Mouse (Mus musculus) thymus, adult 18-20 months (tissue): Measurements from ENCODE around the gene Csad.
"Not testable (repeated sequence)": the region's sequence is repeated elsewhere in the genome, so short reads cannot be mapped to it uniquely, and the experiment has no call there.

ENCODE experiments used
- DNase-seq, 2 experiments: peaks; one replicate each; pipeline ENCODE4 v3.0.0; 2022; ENCODE audit warnings: mixed read lengths in 2 of 2

Csad gene

DNA sequence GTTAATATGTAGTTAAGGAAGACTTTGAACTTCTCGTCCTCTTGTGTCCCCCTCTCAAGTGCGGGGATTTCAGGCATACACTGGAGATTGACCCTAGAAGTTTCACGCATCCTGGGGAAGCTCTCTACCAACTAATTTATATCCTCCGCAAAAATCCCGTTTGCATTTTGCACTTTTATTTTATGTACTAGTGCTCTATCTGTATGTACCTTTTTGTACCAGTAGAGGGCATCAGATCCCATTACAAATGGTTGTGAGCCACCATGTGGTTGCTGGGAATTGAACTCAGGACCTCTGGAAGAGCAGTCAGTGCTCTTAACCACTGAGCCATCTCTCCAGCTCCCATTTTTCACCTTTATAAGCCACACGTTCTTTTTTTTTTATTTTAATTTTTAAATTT is 49.5 kb downstream of the Csad start:
- DNase-seq = not testable (repeated sequence)

DNA sequence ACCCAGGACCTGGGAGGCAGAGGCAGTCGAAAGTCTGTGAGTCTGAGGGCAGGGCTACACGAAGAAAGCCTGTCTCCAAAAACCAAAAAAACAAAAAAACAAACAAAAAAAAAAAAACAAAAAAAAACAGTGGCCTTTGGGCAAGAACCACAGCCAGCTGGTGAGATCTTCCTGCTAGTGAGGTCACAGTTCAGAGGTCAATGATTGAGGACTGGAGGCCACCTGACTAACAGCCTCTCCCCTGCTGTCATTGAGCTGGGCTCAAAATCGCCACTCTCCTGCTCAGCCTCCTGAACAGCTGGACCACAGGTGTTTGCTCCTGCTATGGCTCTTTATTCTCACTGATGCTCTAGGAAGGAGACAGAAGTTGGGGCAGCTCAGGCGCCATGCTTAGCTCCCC is 51.9 kb downstream of the Csad start:
- DNase-seq = no peak

DNA sequence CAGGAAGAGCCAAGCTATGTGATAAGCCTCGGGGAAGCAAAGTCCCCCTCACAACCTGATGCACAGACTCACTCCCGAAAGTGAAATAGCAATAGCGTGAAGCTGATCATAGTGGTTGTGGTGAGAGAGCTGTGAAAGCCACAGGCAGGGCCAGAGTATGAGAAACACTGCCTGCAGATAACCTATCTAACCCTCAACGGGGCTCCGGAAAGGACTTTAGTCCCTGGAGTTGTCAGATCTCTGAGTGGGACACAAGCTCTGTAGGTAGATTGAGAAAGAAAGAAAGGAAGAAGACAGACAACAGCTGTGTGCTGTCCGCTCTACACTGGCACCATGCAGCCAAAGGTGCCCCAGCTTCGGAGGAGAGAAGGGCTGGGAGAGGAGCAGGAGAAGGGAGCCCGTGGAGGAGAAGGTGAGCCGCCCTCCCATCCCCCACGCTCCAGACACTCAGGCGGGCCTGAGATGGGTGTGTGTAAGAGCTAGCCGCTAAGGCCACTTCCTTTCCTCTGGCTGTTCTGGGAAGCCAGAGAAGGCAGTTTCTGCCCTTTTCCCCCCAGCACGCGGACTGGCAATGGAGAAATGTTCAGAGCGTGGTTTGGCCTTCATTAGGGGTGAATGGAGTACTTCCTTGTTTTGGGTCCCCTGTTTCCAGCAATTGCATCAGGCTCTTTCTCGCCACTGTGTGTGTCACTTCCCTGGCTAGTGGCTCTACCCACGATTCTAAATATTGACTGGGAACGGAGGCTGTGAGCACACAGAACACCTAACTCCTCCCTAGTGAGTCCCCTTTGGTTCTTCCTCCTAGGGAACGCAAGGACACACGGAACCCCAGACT is 54.0 kb downstream of the Csad start, which contains the start of gene Soat2:
Gene Soat2 (plus strand): TSS at position 226 of the 835 bp plus-strand sequence.
- no peak for DNase-seq

DNA sequence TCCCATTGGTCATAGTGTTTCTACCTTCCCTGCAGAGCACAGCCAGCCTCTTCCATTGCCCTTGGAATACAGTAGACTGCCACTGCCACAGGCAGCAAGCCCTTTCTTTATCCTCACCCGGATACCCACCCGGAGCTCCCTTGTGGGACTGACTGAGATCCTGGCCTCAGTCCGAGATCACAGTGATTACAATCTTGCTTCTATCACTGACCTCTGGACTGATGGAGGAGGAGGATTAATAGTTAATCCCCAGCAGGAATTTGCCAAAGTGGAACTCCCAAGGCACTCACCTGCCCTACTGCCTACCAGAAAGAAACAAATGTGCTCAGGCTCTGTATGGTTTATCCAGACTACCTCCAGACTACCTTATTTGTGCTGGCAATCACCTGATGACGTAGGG is 55.0 kb downstream of the Csad start:
- DNase-seq = no peak

GRCm38 (mm10) chr15:102147674-102148402 is 56.7 kb downstream of the Csad start:
- no peak for DNase-seq

DNA sequence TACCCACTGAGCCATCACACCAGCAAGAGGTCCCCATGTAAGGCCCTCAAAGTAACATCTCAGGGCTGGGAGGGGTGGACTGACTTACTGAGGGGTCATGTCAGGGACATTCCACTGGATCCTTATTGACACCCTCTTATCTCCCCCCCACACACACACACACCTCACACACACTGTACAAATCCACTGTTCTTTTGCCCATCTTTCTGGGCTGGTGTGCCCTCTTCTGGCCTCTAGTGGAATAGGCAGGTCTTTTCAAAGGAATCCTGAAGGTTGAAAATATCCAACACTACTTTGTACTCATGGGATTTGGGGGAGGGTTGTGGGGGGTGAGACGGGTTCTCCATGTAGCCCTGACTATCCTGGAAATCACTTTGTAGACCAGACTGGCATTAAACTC is 57.6 kb downstream of the Csad start:
- no peak for DNase-seq

- no peak for DNase-seq
Measured at GRCm38 (mm10) chr15:102146089-102146488, 58.4 kb downstream of the Csad start.

DNA sequence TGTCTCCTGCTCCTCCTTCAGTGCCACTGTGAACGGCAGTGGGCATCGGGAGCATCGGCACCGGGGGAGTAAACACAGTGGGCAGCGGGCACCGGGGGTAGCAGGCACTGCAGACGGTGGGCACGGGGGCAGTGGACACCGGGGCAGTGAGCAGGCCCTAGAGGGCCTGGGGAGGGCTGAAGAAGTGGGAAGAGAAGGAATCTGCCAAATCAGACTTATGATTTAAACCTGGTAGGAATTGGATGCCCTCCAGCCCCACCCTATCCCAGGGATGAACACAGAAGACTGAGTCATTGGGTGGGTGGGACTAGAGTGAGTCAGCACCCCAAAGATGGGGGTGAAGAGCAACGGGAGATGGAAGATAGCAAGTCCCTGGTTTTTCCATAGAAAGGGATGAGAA is 59.2 kb downstream of the Csad start:
- DNase-seq = no peak

GRCm38 (mm10) chr15:102144726-102145125 is 59.8 kb downstream of the Csad start:
- no peak for DNase-seq

- DNase-seq = no peak
Measured at GRCm38 (mm10) chr15:102144274-102144711, 60.2 kb downstream of the Csad start, which contains the start of gene Igfbp6. Gene Igfbp6, plus strand, starts transcription at chr15:102144362.

DNA sequence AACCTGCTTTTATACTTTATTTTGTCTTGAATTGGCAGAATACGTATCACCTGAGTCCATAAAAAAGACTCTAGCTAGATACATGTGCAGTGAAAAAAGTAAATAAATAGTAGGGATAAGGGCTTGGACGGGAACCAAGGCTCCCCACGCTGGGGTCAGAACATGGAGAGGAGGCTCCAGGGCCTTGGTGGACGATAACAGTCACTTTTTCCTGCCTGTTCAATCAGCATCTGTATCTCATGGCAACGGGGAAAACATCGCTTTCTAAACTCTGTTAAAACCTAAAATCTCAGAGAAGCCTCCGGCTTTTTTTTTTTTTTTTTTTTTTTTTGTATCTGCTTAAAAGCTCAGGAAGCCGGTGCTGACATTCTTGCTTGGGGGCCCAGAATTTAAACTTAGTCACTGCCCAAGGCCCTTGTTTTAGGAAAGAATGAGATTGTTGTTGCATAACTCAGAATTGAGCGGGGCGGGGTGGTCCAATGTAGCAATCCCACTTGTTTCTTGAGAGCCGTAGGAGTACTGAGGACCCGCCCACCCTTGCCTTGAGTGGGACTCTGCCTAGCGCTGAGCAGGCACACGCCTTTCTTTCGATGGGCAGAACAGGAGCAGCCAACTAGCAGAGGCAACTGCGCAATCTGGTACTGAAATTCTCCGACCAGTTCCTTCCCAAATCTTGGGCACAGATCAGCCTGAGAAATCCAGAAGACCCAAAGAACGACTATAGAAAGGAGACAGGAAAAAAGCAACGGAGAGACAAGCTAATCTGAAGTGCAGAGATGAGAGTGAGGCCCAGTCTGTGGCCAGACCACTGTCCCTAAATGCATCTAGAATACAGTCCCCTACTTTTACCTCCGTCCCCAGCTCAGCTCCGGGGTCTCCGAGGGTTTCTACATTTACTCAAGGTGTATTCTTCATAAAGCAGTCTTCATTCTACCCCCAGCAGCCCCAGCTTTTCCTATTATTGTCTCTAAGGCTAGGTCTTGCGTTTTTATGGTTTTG is 61.3 kb downstream of the Csad start:
- DNase-seq = no peak

DNA sequence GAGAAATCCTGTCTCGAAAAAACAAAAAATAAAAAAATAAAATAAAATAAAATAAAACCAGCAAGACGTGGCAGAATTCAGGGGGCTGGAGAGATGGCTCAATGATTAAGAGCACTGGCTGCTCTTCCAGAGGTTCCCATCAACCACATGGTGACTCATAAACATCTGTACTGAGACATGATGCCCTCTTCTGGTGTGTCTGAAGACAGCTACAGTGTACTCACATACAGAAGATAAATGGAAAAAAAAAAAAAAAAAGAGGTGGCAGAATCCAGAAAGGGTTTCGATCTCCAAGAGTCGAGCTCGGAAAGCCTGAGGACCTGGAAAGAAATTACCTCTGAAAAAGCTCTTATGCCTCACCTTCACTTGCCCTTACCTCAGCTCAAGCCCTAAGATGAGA is 63.4 kb downstream of the Csad start:
- no peak for DNase-seq

GRCm38 (mm10) chr15:102136129-102136758 is 68.3 kb downstream of the Csad start, which contains the start of gene Spryd3:
Gene Spryd3, minus strand, starts transcription at chr15:102136234.
- peak; percentile 95 to 96 for DNase-seq

- DNase-seq = no peak
Measured at GRCm38 (mm10) chr15:102135522-102136128, 68.9 kb downstream of the Csad start.

GRCm38 (mm10) chr15:102134709-102135108 is 69.8 kb downstream of the Csad start:
- no peak for DNase-seq

- no peak for DNase-seq
Measured at GRCm38 (mm10) chr15:102133314-102133713, 71.2 kb downstream of the Csad start.
